Mouse (Mus musculus) brain, embryonic 14.5 days (tissue): Measurements from ENCODE around the gene Dab1.

Experiments
- CTCF ChIP-seq: fragments of 200-500 bp; IDR thresholded peaks from 2 replicates; pipeline ENCODE4 v1.5.1; 2012; ENCODE audit warnings: inconsistent platforms, mild to moderate bottlenecking, moderate library complexity, borderline replicate concordance; ENCODE audit not compliant: insufficient read depth, insufficient read length; ENCODE audit errors: extremely low read depth
- POLR2A ChIP-seq: fragments of 200-500 bp; IDR thresholded peaks from 2 replicates; pipeline ENCODE4 v1.6.1; 2012; ENCODE audit warnings: mild to moderate bottlenecking, inconsistent platforms, borderline replicate concordance; ENCODE audit not compliant: poor library complexity, insufficient read depth, insufficient read length, severe bottlenecking; ENCODE audit errors: extremely low read depth

DNA sequence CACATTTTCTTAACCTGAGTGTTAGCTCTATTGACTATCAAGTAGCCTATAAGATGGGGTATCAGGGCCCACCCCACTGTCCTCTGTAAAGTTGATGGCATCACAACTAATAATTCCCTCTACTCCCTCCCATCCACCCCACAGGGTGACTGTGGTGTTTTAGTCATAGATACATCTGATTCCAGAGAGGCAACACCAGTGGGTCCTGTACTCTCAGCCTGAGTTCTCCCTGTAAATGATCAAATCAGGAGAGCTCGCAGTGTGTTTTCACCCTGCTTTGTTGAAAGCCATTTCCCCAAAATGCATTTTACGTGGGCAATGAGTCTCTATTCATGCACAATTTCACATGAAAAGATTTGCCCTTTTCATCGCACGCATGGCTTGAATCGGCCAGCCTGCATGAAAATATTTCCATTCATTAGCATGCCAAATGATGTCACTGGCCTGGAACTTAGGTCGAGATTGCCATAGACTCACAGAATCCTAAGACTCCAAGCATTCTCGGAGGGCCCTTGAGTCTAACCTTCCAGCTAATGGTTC is 454.8 kb downstream of the Dab1 start:
- TF ChIP-seq CTCF, result no peak
- no peak for TF ChIP-seq POLR2A
